Mouse (Mus musculus) stomach, embryonic 14.5 days (tissue): Measurements from ENCODE around the gene Tspan3. TPM values are rescaled to one million over a fixed set of nuclear protein-coding genes. Genes with fewer than 3 reads are reported as not detected.

Experiments
- ATAC-seq: fragments of 200-750 bp; cut with Nextera tagmentation; 2 replicates; pipeline ENCODE4 v1.8.0; 2017; ENCODE audit warnings: low read depth, moderate TSS enrichment; ENCODE audit not compliant: insufficient number of reproducible peaks, insufficient read depth, low FRiP score
- H3K27ac ChIP-seq: fragments of 300-500 bp; sonication (generic); 2 replicates; pipeline ENCODE4 v1.5.1; 2014; ENCODE audit warnings: mild to moderate bottlenecking, low read length, moderate library complexity, mixed read lengths
- H3K27me3 ChIP-seq: fragments of 300-500 bp; sonication (generic); 2 replicates; pipeline ENCODE4 v1.6.1; 2014; ENCODE audit warnings: low read length, control low read depth, mixed read lengths; ENCODE audit not compliant: control insufficient read depth, insufficient read depth
- H3K36me3 ChIP-seq: fragments of 300-500 bp; sonication (generic); 2 replicates; pipeline ENCODE4 v1.6.1; 2014; ENCODE audit warnings: mild to moderate bottlenecking, control low read depth, low read length, moderate library complexity, mixed read lengths; ENCODE audit not compliant: control insufficient read depth, insufficient read depth
- H3K4me1 ChIP-seq: fragments of 300-500 bp; sonication (generic); 2 replicates; pipeline ENCODE4 v1.6.1; 2014; ENCODE audit warnings: low read length, control low read depth, mixed read lengths; ENCODE audit not compliant: control insufficient read depth, insufficient read depth
- H3K4me2 ChIP-seq: fragments of 300-500 bp; sonication (generic); replicated peaks from 2 replicates; pipeline ENCODE4 v1.6.1; 2014; ENCODE audit warnings: low read depth, low read length, control low read depth
- H3K4me3 ChIP-seq: fragments of 300-500 bp; sonication (generic); 2 replicates; pipeline ENCODE4 v1.5.1; 2014; ENCODE audit warnings: low read depth, low read length, control low read depth
- H3K9ac ChIP-seq: fragments of 300-500 bp; sonication (generic); replicated peaks from 2 replicates; pipeline ENCODE4 v1.6.1; 2014; ENCODE audit warnings: low read depth, mild to moderate bottlenecking, control low read depth, low read length, moderate library complexity, mixed read lengths
- H3K9me3 ChIP-seq: fragments of 300-500 bp; sonication (generic); 2 replicates; pipeline ENCODE4 v1.6.1; 2016; ENCODE audit warnings: low read depth, low read length, control low read depth; ENCODE audit not compliant: control insufficient read depth
- WGBS: fragments of 180-500 bp; shearing (Covaris S2); extraction: QIAGEN DNeasy Blood & Tissue Kit; methylation state at CpG from one replicate; pipeline ENCODE4 v1.1.7; 2014; 5-methylcytosine and 5-hydroxymethylcytosine counted together
- polyA plus RNA-seq: library from polyadenylated mRNA; unstranded; fragments of >200 nt; fragmentation: Nextera tagmentation; extraction: Ambion mirVana; gene quantifications from 2 replicates; pipeline ENCODE4 v1.2.1, GENCODE M21; 2014

Tspan3 gene
- 489 and 499 TPM in 2 replicates for polyA plus RNA-seq

GRCm38 (mm10) chr9:56165377-56165776 lies at the start of gene Tspan3:
TSS of gene Tspan3 (minus strand) at chr9:56165477.
- no peak for ATAC-seq
- Histone ChIP-seq H3K27me3 (no peaks in the 10 kb centered on the region), H3K27ac (no peak within 1 kb of the TSS), H3K9me3 (no peaks in the 10 kb centered on the region), H3K4me2 (no peak within 1 kb of the TSS), H3K4me1 (0 out of 2 replicates have a peak, but pooled peaks cover 5% of the 10 kb centered on the region), H3K36me3 (no peaks in the 10 kb centered on the region), H3K4me3 (no peak within 1 kb of the TSS), H3K9ac (no peak within 1 kb of the TSS)
- WGBS: 90% methylated on average over 6 of the region's 6 CpGs

- no peaks in the 10 kb centered on the region for H3K36me3 ChIP-seq
- WGBS: 31% methylated on average over 11 of the region's 11 CpGs
- no peaks in the 10 kb centered on the region for H3K9me3 ChIP-seq
- no peak overlapping the region for H3K27ac ChIP-seq
- H3K9ac ChIP-seq: no peak overlapping the region
- 0 out of 2 replicates have a peak overlapping the region, but pooled peaks have one; percentile 0 for H3K4me2 ChIP-seq
- no peak overlapping the region for H3K4me3 ChIP-seq
- ATAC-seq: no peak
- H3K4me1 ChIP-seq: peaks cover 10% of the 10 kb centered on the region
- no peaks in the 10 kb centered on the region for H3K27me3 ChIP-seq
These were observed 48.4 kb upstream of the Tspan3 start for GRCm38 (mm10) chr9:56213451-56214291.

- 84% methylated on average over 8 of the region's 8 CpGs for WGBS
- H3K36me3 ChIP-seq: peaks cover 12% of the 10 kb centered on the region; the same call in 1 of the 2 replicates
- peaks cover 7% of the 10 kb centered on the region for H3K4me1 ChIP-seq
- no peaks in the 10 kb centered on the region for H3K27me3 ChIP-seq
- H3K4me3 ChIP-seq: no peak overlapping the region
- H3K9me3 ChIP-seq: no peaks in the 10 kb centered on the region
- no peak overlapping the region for H3K4me2 ChIP-seq
- no peak overlapping the region for H3K9ac ChIP-seq
- no peak for ATAC-seq
- H3K27ac ChIP-seq: no peak overlapping the region
These were observed 43.5 kb upstream of the Tspan3 start for GRCm38 (mm10) chr9:56208817-56209216.

GRCm38 (mm10) chr9:56207516-56207915 lies 42.2 kb upstream of the Tspan3 start:
- no peak overlapping the region for H3K4me3 ChIP-seq
- WGBS: 75% methylated on average over 5 of the region's 5 CpGs
- H3K4me2 ChIP-seq: no peak overlapping the region
- peaks cover 12% of the 10 kb centered on the region; the same call in 1 of the 2 replicates for H3K36me3 ChIP-seq
- H3K9ac ChIP-seq: no peak overlapping the region
- no peak for ATAC-seq
- H3K4me1 ChIP-seq: no peaks in the 10 kb centered on the region
- H3K27me3 ChIP-seq: no peaks in the 10 kb centered on the region
- no peak overlapping the region for H3K27ac ChIP-seq
- H3K9me3 ChIP-seq: no peaks in the 10 kb centered on the region

GRCm38 (mm10) chr9:56207083-56207482 lies 41.8 kb upstream of the Tspan3 start:
- Histone ChIP-seq H3K9me3 (no peaks in the 10 kb centered on the region), H3K27ac (no peak overlapping the region), H3K4me1 (no peaks in the 10 kb centered on the region), H3K9ac (no peak overlapping the region), H3K4me3 (no peak overlapping the region), H3K4me2 (no peak overlapping the region), H3K36me3 (peaks cover 12% of the 10 kb centered on the region; the same call in 1 of the 2 replicates), H3K27me3 (no peaks in the 10 kb centered on the region)
- no peak for ATAC-seq
- WGBS: 88% methylated on average over 10 of the region's 10 CpGs

- Histone ChIP-seq H3K27me3 (no peaks in the 10 kb centered on the region), H3K27ac (no peak overlapping the region), H3K4me1 (peaks cover 4% of the 10 kb centered on the region; the same call in 1 of the 2 replicates), H3K4me3 (no peak overlapping the region), H3K9me3 (no peaks in the 10 kb centered on the region), H3K4me2 (no peak overlapping the region), H3K36me3 (peaks cover 12% of the 10 kb centered on the region; the same call in 1 of the 2 replicates), H3K9ac (no peak overlapping the region)
- no peak for ATAC-seq
- WGBS: 84% methylated on average over 11 of the region's 11 CpGs
These were observed 40.1 kb upstream of the Tspan3 start for GRCm38 (mm10) chr9:56205336-56205735.

- Histone ChIP-seq H3K9me3 (no peaks in the 10 kb centered on the region), H3K4me1 (peaks cover 4% of the 10 kb centered on the region; the same call in 1 of the 2 replicates), H3K27me3 (no peaks in the 10 kb centered on the region), H3K36me3 (peaks cover 12% of the 10 kb centered on the region; the same call in 1 of the 2 replicates), H3K4me2 (no peak overlapping the region), H3K9ac (no peak overlapping the region), H3K4me3 (no peak overlapping the region), H3K27ac (no peak overlapping the region)
- no peak for ATAC-seq
- WGBS: 92% methylated on average over 4 of the region's 4 CpGs
These were observed 39.0 kb upstream of the Tspan3 start for GRCm38 (mm10) chr9:56204316-56204715.

GRCm38 (mm10) chr9:56200645-56201314 lies 35.5 kb upstream of the Tspan3 start:
- Histone ChIP-seq H3K4me2 (no peak overlapping the region), H3K27ac (no peak overlapping the region), H3K36me3 (peaks cover 5% of the 10 kb centered on the region; the same call in 1 of the 2 replicates), H3K4me1 (peaks cover 4% of the 10 kb centered on the region; the same call in 1 of the 2 replicates), H3K9ac (no peak overlapping the region), H3K27me3 (no peaks in the 10 kb centered on the region), H3K4me3 (no peak overlapping the region), H3K9me3 (no peaks in the 10 kb centered on the region)
- WGBS: 30% methylated on average over 14 of the region's 14 CpGs
- ATAC-seq: peak; percentile 75; the same call in 1 of the 2 replicates
